19 mouse cellular contexts compared by ENCODE assay signal in the genomic region with DNA sequence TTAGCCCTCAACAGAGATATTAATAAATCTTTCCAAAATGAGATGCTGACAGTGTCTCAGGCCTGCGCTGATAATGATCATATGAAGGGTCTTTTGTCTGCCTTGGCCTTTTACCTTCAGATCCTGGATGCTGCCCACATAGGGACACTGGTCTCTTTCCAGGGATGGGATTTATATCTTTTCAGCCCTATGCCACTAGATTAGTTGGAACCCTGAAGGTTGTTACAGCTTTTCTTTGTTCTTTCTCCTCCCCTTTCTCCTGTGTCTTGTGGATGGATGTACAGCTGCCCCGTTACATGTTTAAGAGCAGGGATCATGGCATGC.
DNase-seq lines count a peak whose midpoint lies in the region; ATAC-seq lines count a peak whose summit lies in the region.
"Had no signal": no experiment of that assay in that cellular context is flagged by ENCODE, and none has a peak within 500 bp of the region (broad histone marks: within the 10 kb centered on the region; RNA-seq: fewer than 3 reads in every experiment).

No protein-coding gene starts in this region.

- no peak for DNase-seq in hindbrain, embryonic 10.5 days (ENCODE audit: low spot score)
- no peak for DNase-seq in hindbrain, embryonic 11.5 days (ENCODE audit: low spot score)
- DNase-seq in heart, adult 8-10 months (ENCODE audit: low spot score) = no peak
- no peak for DNase-seq in urinary bladder, postnatal 4 days (ENCODE audit: low spot score in 2 of 2)
- DNase-seq: adrenal gland, adult 8-10 months; embryo, embryonic 11 days; gastrocnemius, postnatal 25 days; heart, adult 2 months; heart, postnatal 4 days; layer of hippocampus, postnatal 36 days; thymus, postnatal 25 days had no signal

- 83% methylated on average over 2 of the region's 2 CpGs for WGBS in hindbrain, embryonic 10.5 days
- 71% methylated on average over 2 of the region's 2 CpGs for WGBS in hindbrain, embryonic 11.5 days
- WGBS in hindbrain, embryonic 16.5 days = 47% methylated on average over 2 of the region's 2 CpGs
- 45% methylated on average over 2 of the region's 2 CpGs for WGBS in midbrain, embryonic 13.5 days
- WGBS in neural tube, embryonic 14.5 days = 20% methylated on average over 2 of the region's 2 CpGs

- H3K27me3 ChIP-seq in hindbrain, embryonic 10.5 days (ENCODE audit: insufficient read depth, poor library complexity, severe bottlenecking) = no peaks in the 10 kb centered on the region
- no peaks in the 10 kb centered on the region for H3K27me3 ChIP-seq in hindbrain, embryonic 11.5 days (ENCODE audit: control insufficient read depth, insufficient read depth, low read length)
- H3K27me3 ChIP-seq in hindbrain, embryonic 16.5 days (replicated peaks; ENCODE audit: control insufficient read depth, insufficient read depth, low read length) = no peaks in the 10 kb centered on the region
- H3K27me3 ChIP-seq in midbrain, embryonic 13.5 days = no peaks in the 10 kb centered on the region
- no peaks in the 10 kb centered on the region for H3K27me3 ChIP-seq in neural tube, embryonic 14.5 days (ENCODE audit: control insufficient read depth, insufficient read depth, low read length)
- H3K27me3 ChIP-seq: heart, embryonic 15.5 days; kidney, embryonic 15.5 days had no signal

- no peaks in the 10 kb centered on the region for H3K36me3 ChIP-seq in hindbrain, embryonic 10.5 days
- H3K36me3 ChIP-seq in hindbrain, embryonic 11.5 days (ENCODE audit: control insufficient read depth, insufficient read depth, low read length) = no peaks in the 10 kb centered on the region
- H3K36me3 ChIP-seq in hindbrain, embryonic 16.5 days (ENCODE audit: control insufficient read depth, insufficient read depth, low read length) = no peaks in the 10 kb centered on the region
- H3K36me3 ChIP-seq in midbrain, embryonic 13.5 days = no peaks in the 10 kb centered on the region
- H3K36me3 ChIP-seq in neural tube, embryonic 14.5 days (ENCODE audit: control insufficient read depth, insufficient read depth, low read length) = no peaks in the 10 kb centered on the region
- H3K36me3 ChIP-seq: heart, embryonic 15.5 days; kidney, embryonic 15.5 days had no signal

- H3K4me2 ChIP-seq in hindbrain, embryonic 11.5 days (replicated peaks; ENCODE audit: low read depth, low read length) = no peak overlapping the region
- peak overlapping the region; percentile 10; the same call in 1 of the 2 replicates for H3K4me2 ChIP-seq in hindbrain, embryonic 16.5 days (ENCODE audit: low read length)
- no peak overlapping the region for H3K4me2 ChIP-seq in midbrain, embryonic 13.5 days (replicated peaks)
- H3K4me2 ChIP-seq in neural tube, embryonic 14.5 days (ENCODE audit: low read depth, low read length) = no peak overlapping the region; the same call in 1 of the 2 replicates
- H3K4me2 ChIP-seq: heart, embryonic 15.5 days; kidney, embryonic 15.5 days had no signal

- H3K4me3 ChIP-seq in hindbrain, embryonic 10.5 days = no peak overlapping the region
- H3K4me3 ChIP-seq in hindbrain, embryonic 11.5 days (ENCODE audit: low read depth, low read length) = no peak overlapping the region
- H3K4me3 ChIP-seq in hindbrain, embryonic 16.5 days (ENCODE audit: low read length) = no peak overlapping the region
- H3K4me3 ChIP-seq in midbrain, embryonic 13.5 days (replicated peaks) = no peak overlapping the region
- H3K4me3 ChIP-seq in neural tube, embryonic 14.5 days (ENCODE audit: low read depth, low read length) = no peak overlapping the region
- H3K4me3 ChIP-seq: heart, adult 2 months; heart, embryonic 15.5 days; kidney, embryonic 15.5 days had no signal

- ATAC-seq in hindbrain, embryonic 11.5 days (ENCODE audit: low FRiP score) = no peak; the same call in 1 of the 2 replicates
- peak; percentile 31; the same call in 1 of the 2 replicates for ATAC-seq in hindbrain, embryonic 16.5 days
- ATAC-seq in midbrain, embryonic 13.5 days = peak; percentile 64; the same call in 1 of the 2 replicates
- peak; percentile 28; the same call in 1 of the 2 replicates for ATAC-seq in neural tube, embryonic 14.5 days (ENCODE audit: low read depth)
- ATAC-seq: intestine, embryonic 16.5 days had no signal

- peak overlapping the region; percentile 56; the same call in 1 of the 2 replicates for H3K27ac ChIP-seq in hindbrain, embryonic 10.5 days
- no peak overlapping the region for H3K27ac ChIP-seq in hindbrain, embryonic 11.5 days (ENCODE audit: low read depth, low read length)
- peak overlapping the region; percentile 42 for H3K27ac ChIP-seq in hindbrain, embryonic 16.5 days (ENCODE audit: low read depth, low read length)
- peak overlapping the region; percentile 62 for H3K27ac ChIP-seq in midbrain, embryonic 13.5 days
- H3K27ac ChIP-seq in neural tube, embryonic 14.5 days (ENCODE audit: low read depth, low read length) = peak overlapping the region; percentile 4; the same call in 1 of the 2 replicates
- H3K27ac ChIP-seq: heart, embryonic 15.5 days; kidney, embryonic 15.5 days; liver, embryonic 14.5 days; macrophage had no signal

- H3K9me3 ChIP-seq in hindbrain, embryonic 10.5 days = no peaks in the 10 kb centered on the region
- no peaks in the 10 kb centered on the region for H3K9me3 ChIP-seq in hindbrain, embryonic 11.5 days (ENCODE audit: control insufficient read depth, low read length)
- no peaks in the 10 kb centered on the region for H3K9me3 ChIP-seq in hindbrain, embryonic 16.5 days (ENCODE audit: control insufficient read depth, low read length)
- no peaks in the 10 kb centered on the region for H3K9me3 ChIP-seq in midbrain, embryonic 13.5 days
- no peaks in the 10 kb centered on the region for H3K9me3 ChIP-seq in neural tube, embryonic 14.5 days (ENCODE audit: control insufficient read depth, low read length)
- H3K9me3 ChIP-seq: heart, embryonic 15.5 days; kidney, embryonic 15.5 days had no signal

- H3K4me1 ChIP-seq in hindbrain, embryonic 10.5 days (replicated peaks) = peaks cover 33% of the 10 kb centered on the region
- no peaks in the 10 kb centered on the region for H3K4me1 ChIP-seq in hindbrain, embryonic 11.5 days (replicated peaks; ENCODE audit: control insufficient read depth, insufficient read depth, low read length)
- H3K4me1 ChIP-seq in hindbrain, embryonic 16.5 days (ENCODE audit: control insufficient read depth, insufficient read depth, low read depth, low read length) = peaks cover 23% of the 10 kb centered on the region
- peaks cover 33% of the 10 kb centered on the region for H3K4me1 ChIP-seq in midbrain, embryonic 13.5 days (replicated peaks)
- H3K4me1 ChIP-seq in neural tube, embryonic 14.5 days (ENCODE audit: control insufficient read depth, insufficient read depth, low read length) = peaks cover 23% of the 10 kb centered on the region

- H3K9ac ChIP-seq in hindbrain, embryonic 11.5 days (ENCODE audit: low read depth, low read length) = no peak overlapping the region
- H3K9ac ChIP-seq in hindbrain, embryonic 16.5 days (ENCODE audit: low read depth, low read length) = no peak overlapping the region
- H3K9ac ChIP-seq in midbrain, embryonic 13.5 days (replicated peaks) = no peak overlapping the region
- H3K9ac ChIP-seq in neural tube, embryonic 14.5 days (replicated peaks; ENCODE audit: low read depth, low read length) = no peak overlapping the region
- H3K9ac ChIP-seq: heart, embryonic 15.5 days; kidney, embryonic 15.5 days; liver, embryonic 14.5 days had no signal
